Mouse (Mus musculus): Measurements from ENCODE around the gene Cd93.

GRCm38 (mm10) chr2:148443249-148443958 lies at the start of gene Cd93:
- TF ChIP-seq CTCF (IDR thresholded peaks at IDR 0.05; ENCODE audit: insufficient read depth, low read length) (no peak), POLR2A (IDR thresholded peaks at IDR 0.05; ENCODE audit: borderline replicate concordance, extremely low read depth, low read depth, low read length) (peak; percentile 97)

All from lung, adult 2 months (tissue).